Mouse (Mus musculus) urinary bladder, adult 18-20 months (tissue): Measurements from ENCODE around the gene Rin2.
A peak's percentile ranks its signal among the peaks of the same experiment; 100 is the strongest.

Experiments used
- DNase-seq, 2 experiments: peaks; one replicate each; pipeline ENCODE4 v3.0.0; 2022; ENCODE audit warnings: low spot score in 2 of 2, mixed read lengths in 2 of 2

Rin2 gene

GRCm38 (mm10) chr2:145829231-145829630, 154.2 kb downstream of the Rin2 start:
- no peak for DNase-seq

DNA sequence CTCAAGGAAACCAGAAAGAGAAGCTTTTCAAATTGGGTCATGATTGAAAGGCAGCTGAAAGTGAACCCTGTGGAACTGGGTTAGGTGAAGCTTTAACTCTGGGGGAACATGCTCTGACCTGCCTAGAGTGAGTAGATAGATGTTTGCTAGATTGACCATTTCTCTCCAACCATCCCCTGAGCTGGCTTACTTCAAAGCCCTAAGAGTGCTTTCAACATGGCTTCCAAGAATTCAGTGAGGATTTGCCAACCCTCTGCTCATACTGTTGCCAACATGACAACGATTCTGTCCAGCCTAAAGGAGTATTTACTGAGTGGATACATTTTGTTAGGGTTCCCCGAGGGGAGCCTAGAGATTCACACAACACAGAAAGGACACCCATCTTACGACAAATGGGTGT, 155.4 kb downstream of the Rin2 start:
- no peak for DNase-seq

DNA sequence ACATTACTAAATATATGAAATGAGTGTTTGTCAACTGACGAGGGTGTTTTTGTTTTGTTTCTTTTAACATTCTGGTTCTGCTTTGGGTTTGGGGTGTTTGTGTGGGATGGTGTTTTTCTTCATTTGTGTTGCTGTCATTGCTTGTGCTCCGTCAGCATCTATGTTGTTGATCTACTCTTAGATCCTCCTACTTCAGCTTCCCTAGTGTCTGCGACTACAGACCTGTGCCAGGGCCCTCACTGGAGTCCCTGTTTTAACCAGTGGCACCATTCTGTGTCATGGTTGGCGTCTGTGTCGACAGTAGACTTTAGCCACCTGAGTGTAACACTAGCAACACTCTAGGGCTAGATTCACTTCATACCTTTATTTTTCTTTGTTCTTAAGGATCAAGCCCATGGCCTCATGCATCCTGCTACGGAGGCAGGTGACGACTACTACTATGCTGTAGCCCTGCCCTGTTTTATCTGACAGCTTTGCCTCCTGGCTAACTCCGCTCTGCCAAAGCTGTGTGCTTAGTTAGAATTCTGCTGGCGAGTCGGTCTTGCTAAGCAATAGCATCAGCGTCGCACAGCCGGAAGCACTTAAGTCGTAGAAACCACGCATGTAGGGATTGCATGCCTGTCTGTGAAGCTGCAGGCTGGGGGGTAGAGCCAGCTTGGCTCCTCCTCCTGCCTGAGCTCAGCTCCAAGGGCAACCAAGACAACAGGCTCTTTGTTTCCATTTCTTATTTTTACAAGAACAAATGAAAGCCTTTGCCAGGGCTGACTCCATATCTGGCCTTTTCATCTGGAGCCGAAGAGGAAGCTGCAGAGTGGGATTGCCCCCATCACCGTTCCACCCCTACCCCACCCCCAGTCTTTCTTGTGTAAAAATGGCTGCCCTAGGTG, 157.2 kb downstream of the Rin2 start:
- DNase-seq = peak; percentile 21 to 29

GRCm38 (mm10) chr2:145832836-145833221, 157.8 kb downstream of the Rin2 start:
- DNase-seq = no peak

- DNase-seq = no peak
Observed at GRCm38 (mm10) chr2:145833341-145833740, 158.3 kb downstream of the Rin2 start.

GRCm38 (mm10) chr2:145835920-145836319, 160.9 kb downstream of the Rin2 start:
- no peak for DNase-seq

GRCm38 (mm10) chr2:145838675-145839074, 163.7 kb downstream of the Rin2 start:
- DNase-seq = no peak

DNA sequence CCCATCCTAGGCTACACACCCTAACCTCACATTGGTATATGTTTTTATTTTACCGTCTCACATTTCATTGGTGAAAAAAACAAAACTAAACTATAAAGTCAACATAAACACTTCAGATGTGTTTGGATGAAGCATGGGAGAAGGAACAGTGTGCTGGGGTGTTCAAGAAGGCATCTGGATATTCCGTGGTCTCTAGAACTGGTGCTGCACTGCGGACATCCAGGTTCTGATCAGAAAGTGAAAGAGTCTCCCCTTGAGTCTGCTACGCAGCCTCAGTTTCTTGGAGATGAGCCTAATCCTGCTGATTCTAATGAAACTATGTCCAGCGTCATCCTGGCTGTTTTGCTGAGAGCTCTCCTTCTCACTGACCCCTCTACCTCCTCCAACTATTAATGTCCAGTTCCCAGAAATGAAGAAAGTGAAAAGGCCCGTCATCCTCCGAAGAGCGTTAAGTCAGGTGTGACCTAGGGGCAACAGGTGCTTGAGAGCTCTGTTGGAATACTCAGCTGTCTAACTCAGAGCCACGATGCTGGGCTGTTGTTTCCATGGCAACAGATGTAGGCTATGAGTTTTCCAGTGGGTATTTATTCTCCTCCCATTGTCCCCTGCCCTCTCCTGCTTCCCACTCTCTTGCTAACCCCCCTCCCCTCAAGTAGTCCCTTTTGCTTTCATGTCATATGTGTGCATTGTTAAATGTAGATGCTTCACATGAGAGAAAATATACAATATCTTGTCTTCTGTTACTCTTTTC, 164.7 kb downstream of the Rin2 start:
- no peak for DNase-seq

DNA sequence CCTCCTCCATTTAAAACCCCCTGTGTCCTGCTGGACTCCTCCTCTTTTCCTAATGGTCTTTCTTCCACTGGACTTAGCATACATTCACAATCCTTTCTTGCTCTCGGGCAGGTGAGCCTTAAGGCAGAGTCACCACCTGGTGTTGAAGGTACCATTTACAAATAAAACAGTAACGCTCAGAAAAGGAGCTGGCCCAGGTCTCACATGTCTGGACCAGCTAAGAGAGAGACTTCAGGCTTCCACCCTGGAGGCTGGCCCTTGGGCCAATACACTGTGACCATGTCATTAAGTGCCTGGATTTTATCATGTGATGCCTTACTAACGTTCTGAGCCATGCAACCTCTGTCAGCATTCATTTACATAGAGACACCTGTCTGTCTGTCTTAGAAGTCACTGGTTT, 165.3 kb downstream of the Rin2 start:
- no peak for DNase-seq

- no peak for DNase-seq
Observed at GRCm38 (mm10) chr2:145840910-145841870, 166.2 kb downstream of the Rin2 start.

DNA sequence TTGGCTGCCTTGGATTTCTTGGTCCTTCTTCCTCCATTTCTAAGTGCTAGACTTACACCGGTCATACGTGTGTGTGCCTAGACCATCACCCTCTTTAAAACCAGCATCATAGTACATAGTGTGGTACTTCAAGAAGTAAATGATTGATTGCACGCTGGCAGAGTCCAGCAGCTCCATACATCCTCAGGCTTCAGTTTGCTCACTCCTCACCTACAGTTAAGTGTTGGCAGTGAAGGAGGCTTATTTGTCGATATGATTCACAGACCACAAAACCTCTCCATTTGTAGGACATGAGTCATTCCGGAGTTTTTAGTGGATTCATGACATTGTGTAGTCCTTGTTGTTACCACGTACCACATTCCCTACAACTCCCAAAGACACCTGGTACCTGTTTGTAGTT, 168.3 kb downstream of the Rin2 start:
- DNase-seq = no peak

- DNase-seq = no peak
Observed at GRCm38 (mm10) chr2:145846595-145846994, 171.6 kb downstream of the Rin2 start.

GRCm38 (mm10) chr2:145849170-145849905, 174.3 kb downstream of the Rin2 start:
- peak; percentile 26 to 50 for DNase-seq

DNA sequence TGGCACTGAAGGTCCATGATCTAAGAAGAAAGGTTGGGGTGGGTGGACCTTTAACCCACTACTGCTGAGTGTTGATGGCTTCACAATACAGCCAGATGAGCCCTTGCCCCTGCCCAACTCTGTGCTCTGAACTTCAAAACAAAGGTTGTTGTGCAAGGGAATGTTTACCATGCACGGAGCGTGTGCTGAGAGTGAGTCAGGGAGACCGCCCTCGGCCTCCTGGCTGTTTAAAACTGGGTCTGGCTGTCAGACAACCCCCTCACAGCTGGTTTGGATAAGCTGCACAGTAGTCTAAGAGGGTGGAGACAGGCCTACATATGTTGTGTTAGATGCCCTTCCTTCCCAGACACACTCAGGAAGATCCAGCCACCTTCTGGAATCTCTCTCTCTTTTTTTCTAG, 175.8 kb downstream of the Rin2 start:
- DNase-seq = peak in 1 of 2 experiments; percentile 62

DNA sequence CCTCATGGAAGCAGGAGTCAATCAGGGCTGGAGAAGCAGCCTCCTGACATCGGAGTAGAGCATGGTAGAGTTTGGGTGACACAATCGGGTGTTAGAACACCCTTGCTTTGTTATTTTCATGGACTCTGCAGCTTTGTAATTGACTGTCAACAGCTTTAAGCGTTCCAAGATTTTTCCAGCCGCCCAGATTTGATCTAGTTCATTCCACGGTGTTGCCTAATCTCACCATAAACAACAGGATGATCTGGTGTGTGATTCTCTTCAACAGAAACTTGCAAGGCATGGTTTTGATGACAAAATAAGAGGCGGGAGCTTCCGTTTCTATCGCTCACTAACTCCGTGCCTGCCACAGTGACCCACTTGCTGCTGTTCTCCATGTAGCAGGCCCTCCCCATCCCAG, 180.8 kb downstream of the Rin2 start:
- DNase-seq = no peak

DNA sequence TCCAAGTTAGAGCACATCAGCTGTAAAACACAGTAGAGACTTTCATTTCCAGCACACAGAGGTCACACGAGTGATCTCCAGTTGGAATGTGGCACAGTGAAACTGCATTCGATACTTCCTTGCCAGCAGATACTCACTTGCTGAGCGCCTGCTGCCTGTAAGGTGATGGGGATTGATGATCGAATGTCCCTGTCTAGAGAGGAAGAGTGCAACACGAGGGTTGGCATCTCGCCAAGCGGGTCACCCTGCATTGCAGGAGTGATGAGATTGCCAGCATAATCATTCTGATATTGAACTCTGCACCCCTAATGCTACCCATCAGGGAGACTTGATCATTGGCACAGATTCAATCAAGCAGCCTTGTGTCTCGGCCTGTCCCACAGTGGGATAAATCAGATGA, 182.8 kb downstream of the Rin2 start:
- DNase-seq = no peak

GRCm38 (mm10) chr2:145859442-145859931, 184.5 kb downstream of the Rin2 start:
- peak; percentile 37 for DNase-seq

- DNase-seq = peak; percentile 88
Observed at GRCm38 (mm10) chr2:145859932-145860801, 185.2 kb downstream of the Rin2 start.

DNA sequence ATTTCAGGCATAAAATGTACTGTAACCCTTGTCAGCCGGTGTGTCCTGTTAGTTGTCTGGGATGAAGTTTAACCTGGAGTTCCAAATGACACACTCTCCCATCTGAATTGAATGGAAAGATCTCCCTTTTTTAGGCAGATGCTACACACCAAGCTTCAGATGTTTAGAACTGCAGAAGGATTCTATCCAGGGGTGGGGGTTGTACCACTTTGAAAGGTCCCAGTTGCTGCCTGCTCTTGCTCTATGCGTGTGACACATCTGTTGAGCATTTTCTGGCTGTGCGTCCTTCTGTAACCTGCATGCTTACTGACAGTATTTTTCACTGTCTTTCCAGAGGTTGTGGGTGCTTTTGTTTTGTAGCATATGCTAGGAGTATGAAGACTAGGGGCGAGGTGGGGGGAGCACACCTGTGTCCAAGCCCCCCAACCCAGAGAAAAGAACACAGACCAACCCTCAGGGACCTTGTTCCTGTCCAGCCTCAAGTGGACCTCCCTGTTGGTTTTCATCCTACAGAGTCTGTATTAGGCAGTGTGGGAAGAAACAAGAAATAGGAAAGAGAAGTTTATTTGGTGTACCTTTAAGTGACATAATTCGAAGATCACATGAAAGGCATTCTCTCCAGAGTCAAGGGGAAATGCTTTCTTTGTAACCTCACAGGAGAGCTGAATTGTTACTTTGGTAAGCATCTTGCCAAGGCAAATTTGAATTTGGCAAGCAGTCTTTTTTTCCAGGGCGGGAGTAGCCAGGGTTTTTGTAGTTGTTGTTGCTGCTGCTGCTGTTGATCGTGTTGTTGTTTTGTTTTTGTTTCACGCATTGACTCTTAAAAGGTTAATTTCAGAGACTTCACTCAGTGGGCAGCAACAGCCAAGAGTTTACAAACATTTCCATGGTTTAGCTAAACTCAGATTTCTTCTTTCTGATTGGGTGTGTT, 186.4 kb downstream of the Rin2 start:
- DNase-seq = no peak
